Mouse (Mus musculus): Measurements from ENCODE around the gene Gad1. TPM values are rescaled to one million over a fixed set of nuclear protein-coding genes. Genes with fewer than 3 reads are reported as not detected.
A peak's percentile ranks its signal among the peaks of the same experiment; 100 is the strongest.

Gene Gad1
- total and polyA plus RNA-seq, 2 experiments from 2014 or later: 106 to 113 TPM

- DNase-seq (ENCODE audit: low spot score): no peak
- 86% methylated on average over 6 of the region's 6 CpGs for WGBS
Observed at GRCm38 (mm10) chr2:70619232-70619835, 66.5 kb downstream of the Gad1 start.

GRCm38 (mm10) chr2:70620225-70620624, 67.4 kb downstream of the Gad1 start:
- Histone ChIP-seq H3K9ac (replicated peaks; ENCODE audit: low read length) (no peak overlapping the region), H3K36me3 (ENCODE audit: insufficient read depth, low read length) (no peaks in the 10 kb centered on the region), H3K4me3 (ENCODE audit: low read length) (no peak overlapping the region), H3K27me3 (ENCODE audit: insufficient read depth, low read length) (no peaks in the 10 kb centered on the region), H3K9me3 (ENCODE audit: low read length) (no peaks in the 10 kb centered on the region), H3K27ac (no peak overlapping the region), H3K4me1 (ENCODE audit: insufficient read depth, low read length) (no peaks in the 10 kb centered on the region), H3K4me2 (ENCODE audit: low read depth, low read length) (no peak overlapping the region)
- DNase-seq (ENCODE audit: low spot score) (peak; percentile 89), ATAC-seq (peak; percentile 70)
- peak; percentile 77 for TF ChIP-seq CTCF (IDR thresholded peaks at IDR 0.05; ENCODE audit: low read depth)
- 15% methylated on average over 6 of the region's 6 CpGs for WGBS

More at GRCm38 (mm10) chr2:70619232-70619835, 66.5 kb downstream of the Gad1 start:
- Histone ChIP-seq H3K9me3 (ENCODE audit: low read length) (no peaks in the 10 kb centered on the region), H3K9ac (replicated peaks; ENCODE audit: low read length) (no peak overlapping the region), H3K36me3 (ENCODE audit: insufficient read depth, low read length) (no peaks in the 10 kb centered on the region), H3K27ac (no peak overlapping the region), H3K4me2 (ENCODE audit: low read depth, low read length) (no peak overlapping the region), H3K27me3 (ENCODE audit: insufficient read depth, low read length) (no peaks in the 10 kb centered on the region), H3K4me1 (ENCODE audit: insufficient read depth, low read length) (no peaks in the 10 kb centered on the region), H3K4me3 (ENCODE audit: low read length) (no peak overlapping the region)
- peak; percentile 35 for TF ChIP-seq CTCF (IDR thresholded peaks at IDR 0.05; ENCODE audit: low read depth)
- no peak for ATAC-seq

GRCm38 (mm10) chr2:70622244-70622643, 69.4 kb downstream of the Gad1 start:
- Histone ChIP-seq H3K27ac (no peak overlapping the region), H3K36me3 (ENCODE audit: insufficient read depth, low read length) (no peaks in the 10 kb centered on the region), H3K4me1 (ENCODE audit: insufficient read depth, low read length) (no peaks in the 10 kb centered on the region), H3K27me3 (ENCODE audit: insufficient read depth, low read length) (no peaks in the 10 kb centered on the region), H3K9me3 (ENCODE audit: low read length) (no peaks in the 10 kb centered on the region), H3K9ac (replicated peaks; ENCODE audit: low read length) (no peak overlapping the region), H3K4me3 (ENCODE audit: low read length) (no peak overlapping the region), H3K4me2 (ENCODE audit: low read depth, low read length) (no peak overlapping the region)
- DNase-seq (ENCODE audit: low spot score) (no peak), ATAC-seq (no peak)
- WGBS: 66% methylated on average over 4 of the region's 4 CpGs
- no peak for TF ChIP-seq CTCF (IDR thresholded peaks at IDR 0.05; ENCODE audit: low read depth)

GRCm38 (mm10) chr2:70625761-70626160, 72.9 kb downstream of the Gad1 start:
- 45% methylated on average over 7 of the region's 7 CpGs for WGBS
- H3K9me3 ChIP-seq (ENCODE audit: low read length): no peaks in the 10 kb centered on the region
- DNase-seq (ENCODE audit: low spot score): no peak

GRCm38 (mm10) chr2:70628397-70628796, 75.5 kb downstream of the Gad1 start:
- no peak overlapping the region for H3K4me2 ChIP-seq (ENCODE audit: low read depth, low read length)
- no peak overlapping the region for H3K27ac ChIP-seq
- H3K9ac ChIP-seq (replicated peaks; ENCODE audit: low read length): no peak overlapping the region
- no peak overlapping the region for H3K4me3 ChIP-seq (ENCODE audit: low read length)
- no peaks in the 10 kb centered on the region for H3K36me3 ChIP-seq (ENCODE audit: insufficient read depth, low read length)
- TF ChIP-seq CTCF (IDR thresholded peaks at IDR 0.05; ENCODE audit: low read depth): no peak
- 94% methylated on average over 12 of the region's 12 CpGs for whole genome bisulfite sequencing
- H3K4me1 ChIP-seq (ENCODE audit: insufficient read depth, low read length): no peaks in the 10 kb centered on the region; the same call in 1 of the 2 replicates
- H3K27me3 ChIP-seq (ENCODE audit: insufficient read depth, low read length): no peaks in the 10 kb centered on the region
- H3K9me3 ChIP-seq (ENCODE audit: low read length): no peaks in the 10 kb centered on the region
- ATAC-seq: no peak
- DNase-seq (ENCODE audit: low spot score): no peak

More at GRCm38 (mm10) chr2:70625761-70626160, 72.9 kb downstream of the Gad1 start:
- no peak overlapping the region for H3K27ac ChIP-seq
- no peak overlapping the region for H3K4me2 ChIP-seq (ENCODE audit: low read depth, low read length)
- no peak overlapping the region for H3K4me3 ChIP-seq (ENCODE audit: low read length)
- no peak for TF ChIP-seq CTCF (IDR thresholded peaks at IDR 0.05; ENCODE audit: low read depth)
- no peak overlapping the region for H3K9ac ChIP-seq (replicated peaks; ENCODE audit: low read length)
- no peaks in the 10 kb centered on the region for H3K36me3 ChIP-seq (ENCODE audit: insufficient read depth, low read length)
- no peaks in the 10 kb centered on the region for H3K27me3 ChIP-seq (ENCODE audit: insufficient read depth, low read length)
- no peaks in the 10 kb centered on the region; the same call in 1 of the 2 replicates for H3K4me1 ChIP-seq (ENCODE audit: insufficient read depth, low read length)
- ATAC-seq: no peak

GRCm38 (mm10) chr2:70629339-70629761, 76.5 kb downstream of the Gad1 start:
- Histone ChIP-seq H3K27ac (0 out of 2 replicates have a peak overlapping the region, but pooled peaks have one; percentile 48), H3K4me3 (ENCODE audit: low read length) (peak overlapping the region; percentile 21), H3K36me3 (ENCODE audit: insufficient read depth, low read length) (no peaks in the 10 kb centered on the region), H3K9ac (replicated peaks; ENCODE audit: low read length) (no peak overlapping the region; the same call in 1 of the 2 replicates), H3K4me1 (ENCODE audit: insufficient read depth, low read length) (no peaks in the 10 kb centered on the region; the same call in 1 of the 2 replicates), H3K9me3 (ENCODE audit: low read length) (no peaks in the 10 kb centered on the region), H3K27me3 (ENCODE audit: insufficient read depth, low read length) (no peaks in the 10 kb centered on the region), H3K4me2 (ENCODE audit: low read depth, low read length) (peak overlapping the region; percentile 48)
- WGBS: 7% methylated on average over 10 of the region's 10 CpGs
- no peak for TF ChIP-seq CTCF (IDR thresholded peaks at IDR 0.05; ENCODE audit: low read depth)
- DNase-seq (ENCODE audit: low spot score) (peak; percentile 93), ATAC-seq (peak; percentile 92)

- peak overlapping the region; percentile 48 for H3K4me2 ChIP-seq (ENCODE audit: low read depth, low read length)
- no peak for TF ChIP-seq CTCF (IDR thresholded peaks at IDR 0.05; ENCODE audit: low read depth)
- H3K4me3 ChIP-seq (ENCODE audit: low read length): no peak overlapping the region
- H3K36me3 ChIP-seq (ENCODE audit: insufficient read depth, low read length): no peaks in the 10 kb centered on the region
- H3K27ac ChIP-seq: no peak overlapping the region; the same call in 1 of the 2 replicates
- H3K27me3 ChIP-seq (ENCODE audit: insufficient read depth, low read length): no peaks in the 10 kb centered on the region
- no peaks in the 10 kb centered on the region for H3K9me3 ChIP-seq (ENCODE audit: low read length)
- H3K9ac ChIP-seq (replicated peaks; ENCODE audit: low read length): no peak overlapping the region
- no peaks in the 10 kb centered on the region; the same call in 1 of the 2 replicates for H3K4me1 ChIP-seq (ENCODE audit: insufficient read depth, low read length)
- no peak for DNase-seq (ENCODE audit: low spot score)
- WGBS: 77% methylated on average over 3 of the region's 3 CpGs
- no peak for ATAC-seq
Observed at GRCm38 (mm10) chr2:70629921-70630320, 77.0 kb downstream of the Gad1 start.

Data from hindbrain, postnatal 0 days (tissue).